Mouse (Mus musculus): ENCODE results near the gene Gm9611. TPM values are rescaled to one million over a fixed set of nuclear protein-coding genes. Genes with fewer than 3 reads are reported as not detected.

The Gm9611 gene
- polyA plus RNA-seq (2017; shearing (Covaris generic)) = not detected

DNA sequence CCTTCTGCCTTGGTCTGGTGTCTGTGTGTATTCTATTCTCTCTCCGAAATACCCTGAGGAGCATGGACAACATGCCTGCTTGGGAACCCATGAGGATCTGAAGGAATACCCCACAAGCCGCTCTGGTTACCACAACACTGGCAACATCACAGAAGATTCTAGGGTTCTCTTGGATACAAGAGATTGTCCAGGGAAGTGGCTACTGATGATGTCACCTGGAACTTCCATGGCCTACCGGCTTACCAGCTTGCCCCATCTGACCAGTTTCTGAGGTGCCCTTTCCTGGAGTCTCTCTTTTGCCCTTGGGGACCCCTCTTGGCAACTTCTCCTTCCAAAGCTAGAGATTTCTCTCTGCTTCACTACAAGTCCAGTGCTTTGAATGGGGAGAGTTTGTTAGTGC lies at the start of gene Gm9611:
Gm9611 (minus strand) TSS at position 101 of the 400 bp plus-strand sequence.

DNA sequence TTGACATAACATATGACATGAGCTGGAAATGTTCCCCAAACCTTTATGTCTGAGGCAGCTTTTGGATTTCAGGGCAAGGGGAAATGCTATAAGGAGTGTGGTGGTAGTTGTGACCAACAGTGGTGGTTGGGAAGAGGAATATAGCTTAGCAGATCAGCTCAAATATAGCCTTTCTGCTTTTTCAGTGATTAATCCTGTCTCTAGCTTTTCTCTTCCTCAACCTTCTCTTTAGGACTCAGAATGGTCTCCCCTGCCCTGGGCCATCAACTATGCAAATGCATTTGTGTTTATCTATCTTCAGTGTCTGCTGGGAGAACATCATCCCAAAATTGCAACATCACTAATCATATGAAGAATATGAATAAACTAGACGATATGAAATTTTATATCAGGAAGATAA lies 12.8 kb upstream of the Gm9611 start, which contains the start of gene Gm7995:
Gm7995 (plus strand) TSS at position 301 of the 400 bp plus-strand sequence.

GRCm38 (mm10) chr14:42259948-42260347 lies 37.2 kb downstream of the Gm9611 start, which contains the start of gene Gm17026:
Gm17026 (minus strand) TSS chr14:42260048.

Other genes with a start within 250 kb of the Gm9611 start
- not detected for gene Gm7951, start 180.0 kb downstream of the Gm9611 start, polyA plus RNA-seq (2017; shearing (Covaris generic))
- not detected for gene Gm17027, start 134.7 kb downstream of the Gm9611 start, polyA plus RNA-seq (2017; shearing (Covaris generic))
- gene Gm3573, start 106.6 kb downstream of the Gm9611 start, polyA plus RNA-seq (2017; shearing (Covaris generic)) = not detected
- not detected for gene Gm17026, start 37.3 kb downstream of the Gm9611 start, polyA plus RNA-seq (2017; shearing (Covaris generic))
- not detected for gene Gm7995, start 12.9 kb upstream of the Gm9611 start, polyA plus RNA-seq (2017; shearing (Covaris generic))
- gene Gm8005, start 142.3 kb upstream of the Gm9611 start, polyA plus RNA-seq (2017; shearing (Covaris generic)) = not detected
- gene Gm8011, start 166.5 kb upstream of the Gm9611 start, polyA plus RNA-seq (2017; shearing (Covaris generic)) = not detected
- not detected for gene Gm8020, start 205.0 kb upstream of the Gm9611 start, polyA plus RNA-seq (2017; shearing (Covaris generic))
- not detected for gene Gm8024, start 226.9 kb upstream of the Gm9611 start, polyA plus RNA-seq (2017; shearing (Covaris generic))

Data from CD4-positive, CD25-positive, alpha-beta regulatory T cell (primary cell).